Mouse (Mus musculus): Measurements from ENCODE around the gene Fam110c. TPM values are rescaled to one million over a fixed set of nuclear protein-coding genes. Genes with fewer than 3 reads are reported as not detected.
"Not testable (repeated sequence)": the region's sequence is repeated elsewhere in the genome, so short reads cannot be mapped to it uniquely, and the experiment has no call there.

The Fam110c gene
- polyA plus RNA-seq (2017; shearing (Covaris generic)): not detected

DNA sequence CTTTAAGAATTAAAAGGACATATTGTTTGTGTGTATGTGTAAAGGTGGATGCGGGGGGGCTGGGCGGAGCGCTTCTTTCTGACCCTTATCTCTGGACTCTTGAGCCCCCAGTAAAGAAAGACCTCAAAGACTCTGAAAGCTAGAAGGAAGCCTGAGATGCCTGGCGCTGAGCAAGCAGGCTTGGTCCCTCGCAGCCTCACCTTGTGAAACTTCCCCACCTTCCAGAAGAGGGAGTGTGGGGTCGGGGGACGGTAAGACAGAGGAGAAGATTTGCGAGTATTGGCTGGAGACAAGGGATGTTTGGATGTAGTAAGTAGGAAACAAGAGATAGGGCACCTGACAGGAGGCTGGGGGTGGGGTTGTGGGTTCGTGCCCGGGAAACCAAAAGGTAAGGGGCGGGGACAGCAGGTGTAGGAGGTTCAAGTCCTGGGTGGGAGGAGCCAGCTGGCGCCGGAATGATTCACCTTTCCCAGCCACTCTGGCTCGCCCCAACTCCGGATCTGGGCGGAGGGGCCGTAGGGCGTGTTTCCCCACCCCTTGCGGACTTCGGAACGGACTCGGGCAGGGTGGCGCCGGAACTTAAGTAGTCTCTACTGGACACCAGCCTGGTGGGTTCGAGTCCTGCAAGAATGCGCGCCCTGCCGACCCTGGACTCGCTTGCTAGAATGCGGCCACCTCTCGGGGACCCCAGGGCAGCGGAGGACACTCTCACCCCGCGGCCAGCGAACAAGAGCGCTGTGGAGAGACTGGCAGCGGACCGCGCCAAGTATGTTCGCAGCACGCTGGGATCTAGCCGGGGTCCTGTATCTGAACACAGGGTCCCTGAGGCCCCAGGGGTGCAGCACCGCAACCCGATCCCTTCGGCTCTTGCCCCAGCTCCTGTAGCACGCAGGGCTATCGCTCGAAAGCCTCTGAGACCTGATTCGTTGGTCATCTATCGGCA lies at the start of gene Fam110c:
Fam110c (plus strand) TSS at position 450 of the 943 bp plus-strand sequence.
- ATAC-seq: no peak

DNA sequence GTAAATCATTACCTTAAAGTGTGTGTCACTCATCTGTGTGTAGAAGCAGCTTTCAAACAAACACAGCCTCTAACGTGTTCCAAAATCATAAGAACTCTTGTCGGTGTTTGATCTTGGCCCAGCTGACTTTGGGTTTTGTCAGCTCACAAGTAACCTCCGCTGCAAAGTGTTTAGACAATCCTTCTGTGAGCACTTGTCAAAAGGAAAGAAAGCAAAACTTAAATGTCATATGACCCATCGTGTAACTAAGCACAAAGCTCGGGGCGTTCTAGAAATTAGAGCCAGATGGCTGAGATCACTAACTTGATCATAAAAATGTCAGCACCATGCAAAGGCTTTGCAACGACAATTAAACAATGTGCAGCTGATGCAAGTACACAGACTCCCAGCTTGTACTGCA lies 47.2 kb upstream of the Fam110c start:
- ATAC-seq: no peak

DNA sequence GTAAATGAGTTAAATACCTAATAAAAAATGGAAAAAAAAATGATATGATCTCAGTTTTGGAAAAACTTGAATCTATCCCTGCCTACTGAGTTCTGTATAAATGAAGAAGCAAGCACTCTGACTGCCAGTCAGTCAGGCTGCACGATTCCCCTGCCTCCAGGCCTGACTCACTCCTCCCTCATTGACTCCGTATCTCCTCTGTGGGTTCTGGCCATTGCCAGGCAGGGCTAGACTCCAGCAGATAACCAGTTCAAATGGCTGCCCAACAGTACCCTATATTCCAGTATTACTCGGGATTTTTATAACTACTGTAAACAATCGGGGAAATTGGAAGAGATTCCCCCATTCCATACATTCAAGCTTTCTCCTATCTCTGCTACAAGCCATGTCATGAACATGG lies 21.6 kb upstream of the Fam110c start:
- ATAC-seq: no peak

DNA sequence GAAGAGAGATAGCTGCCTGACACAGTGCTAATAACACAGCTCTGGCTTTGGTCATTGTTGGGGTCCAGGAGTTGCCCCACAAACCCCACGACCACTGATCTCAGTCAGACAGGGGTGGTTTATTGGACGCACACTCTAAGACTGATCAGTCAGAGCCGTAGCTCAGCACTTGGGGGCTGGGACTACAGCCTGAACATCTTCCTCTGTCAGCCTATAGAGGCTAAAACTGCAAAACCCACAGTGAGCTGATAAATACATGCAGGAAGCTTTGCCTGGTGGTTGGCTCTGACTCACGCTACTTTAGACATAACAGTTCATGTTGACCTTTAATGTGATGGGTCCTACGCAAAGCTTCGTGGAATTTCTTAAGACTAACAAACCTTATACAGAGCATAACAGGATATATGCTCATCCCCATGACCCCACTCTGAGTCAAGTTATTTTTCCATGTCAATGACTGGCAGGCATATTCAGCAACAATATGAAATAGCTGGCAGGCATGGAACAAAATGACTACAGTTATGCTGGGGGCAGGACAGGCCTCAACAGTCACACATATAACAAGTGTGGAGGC lies 17.3 kb upstream of the Fam110c start:
- no peak for ATAC-seq

DNA sequence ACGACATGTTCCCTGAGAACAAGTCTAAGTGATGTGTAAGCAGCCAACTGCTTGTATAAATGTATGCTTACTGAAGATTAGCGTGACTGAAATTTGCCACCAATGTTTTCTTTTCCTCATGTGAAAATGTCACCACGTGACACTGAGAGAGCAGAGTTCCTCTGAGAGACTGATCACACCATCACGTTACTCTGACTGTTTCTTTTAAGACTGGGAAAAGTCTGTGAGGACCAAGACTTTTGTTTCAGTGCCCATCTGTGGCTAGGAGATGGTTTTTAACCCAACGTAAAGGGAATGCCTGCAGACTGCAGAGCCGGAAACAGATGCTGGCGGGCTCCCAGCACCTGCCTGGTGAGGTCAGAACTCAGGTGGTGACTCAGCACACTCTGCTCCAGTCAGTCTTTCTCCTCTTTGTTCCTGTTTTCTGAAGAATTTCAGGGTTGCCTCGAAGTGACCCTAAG lies 14.2 kb upstream of the Fam110c start:
- ATAC-seq: no peak

DNA sequence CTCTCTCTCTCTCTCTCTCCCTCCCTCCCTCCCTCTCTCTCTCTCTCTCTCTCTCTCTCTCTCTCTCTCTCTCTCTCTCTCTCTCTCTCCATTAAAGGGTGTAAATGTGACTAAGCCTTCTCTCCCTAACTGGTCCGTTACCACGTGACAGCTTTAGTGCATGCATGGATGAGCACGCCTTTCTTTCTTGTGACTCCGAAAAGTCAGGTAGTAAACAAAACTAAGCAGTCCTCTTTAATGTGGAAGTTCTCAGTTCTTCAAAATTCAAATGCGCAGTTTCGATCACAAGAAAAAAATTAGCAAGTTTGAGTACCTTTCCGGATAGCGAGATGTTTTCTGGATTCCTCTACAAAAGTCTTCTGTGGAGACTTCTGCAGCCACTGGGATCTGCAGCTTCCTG lies 13.4 kb upstream of the Fam110c start:
- ATAC-seq: no peak

DNA sequence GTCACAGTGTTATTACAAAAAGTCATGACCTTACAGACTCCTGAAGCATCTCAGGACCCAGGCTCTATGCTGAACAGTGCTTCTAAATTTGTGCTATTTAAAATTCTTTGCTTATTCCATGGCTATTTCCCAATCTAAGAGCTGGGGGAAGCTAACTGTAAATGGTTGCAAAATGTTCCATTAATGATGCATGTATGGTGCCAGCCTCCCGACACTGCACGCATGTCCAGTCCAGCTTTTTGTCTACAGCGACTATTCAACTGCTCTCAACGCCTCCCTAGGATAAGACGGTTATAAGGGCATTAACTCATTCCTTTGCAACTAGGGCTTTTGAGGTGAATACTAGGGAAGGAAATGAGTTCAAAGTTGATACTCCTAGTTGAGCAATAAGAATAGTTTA lies 2.4 kb upstream of the Fam110c start:
- ATAC-seq: no peak

DNA sequence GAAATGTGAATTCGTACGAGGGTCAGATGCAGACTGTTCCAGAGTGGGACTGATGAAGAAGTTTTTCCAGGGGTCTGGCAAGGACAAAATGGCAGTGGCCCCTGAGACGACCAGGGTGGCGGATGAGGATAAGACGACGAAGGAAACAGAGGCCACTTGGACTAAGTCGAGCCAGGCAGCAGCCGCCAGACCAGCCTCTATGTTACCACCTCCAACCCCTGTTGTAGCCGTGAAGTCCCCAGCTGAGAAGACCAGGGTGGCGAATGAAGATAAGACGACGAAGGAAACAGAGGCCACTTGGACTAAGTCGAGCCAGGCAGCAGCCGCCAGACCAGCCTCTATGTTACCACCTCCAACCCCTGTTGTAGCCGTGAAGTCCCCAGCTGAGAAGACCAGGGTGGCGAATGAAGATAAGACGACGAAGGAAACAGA lies 710 bp downstream of the Fam110c start:
- not testable (repeated sequence) for ATAC-seq

DNA sequence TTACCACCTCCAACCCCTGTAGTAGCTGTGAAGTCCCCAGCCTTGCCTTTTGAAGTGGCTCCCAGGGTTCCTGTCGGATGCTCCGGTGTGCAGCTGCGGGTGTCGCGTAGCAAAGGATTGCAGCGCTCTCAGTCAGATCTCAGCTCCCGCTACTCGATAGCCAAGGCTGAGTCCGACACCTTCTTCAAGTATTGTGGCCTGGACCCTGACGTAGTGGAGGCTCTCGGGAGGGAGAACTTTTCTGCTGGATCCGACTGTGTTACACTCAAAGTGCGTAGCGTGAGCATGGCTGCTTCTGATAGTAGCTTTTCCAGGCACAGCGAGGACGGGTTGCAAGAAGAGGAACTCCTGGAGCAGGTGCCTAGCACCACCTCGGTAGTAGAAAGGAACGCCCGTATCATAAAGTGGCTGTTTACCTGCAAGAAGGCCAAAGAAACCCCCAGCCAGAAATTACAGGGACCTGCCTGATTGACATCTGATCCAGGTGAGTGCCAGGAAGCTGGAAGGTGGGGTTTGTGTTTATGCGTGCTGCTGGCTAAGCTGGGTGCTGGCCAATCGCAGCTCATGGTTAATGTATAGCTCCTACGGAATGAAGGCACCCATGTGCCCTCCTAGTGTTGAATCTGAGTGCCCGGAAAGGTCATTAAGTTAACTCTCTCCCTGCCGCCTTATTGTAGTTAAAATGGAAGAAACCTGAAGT lies 1.3 kb downstream of the Fam110c start:
- no peak for ATAC-seq

DNA sequence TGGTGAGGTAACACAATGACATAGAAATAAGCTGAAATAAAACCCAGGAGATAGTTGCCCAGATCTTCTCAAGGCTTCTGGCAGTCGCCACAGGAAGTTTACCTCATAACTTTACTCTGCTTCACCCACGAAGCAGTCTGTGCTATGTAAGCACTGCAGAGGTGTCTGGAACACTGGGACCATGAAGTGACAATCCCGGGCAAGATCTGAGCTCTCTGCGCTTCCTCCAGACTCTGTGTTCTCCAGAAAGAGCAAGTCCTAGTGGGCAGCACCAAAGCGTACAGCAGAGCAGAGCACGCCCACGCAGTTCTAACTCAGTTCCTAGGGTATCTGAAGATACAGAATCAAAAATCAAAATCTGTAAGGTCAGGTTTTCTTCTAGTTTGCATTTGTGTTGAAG lies 3.4 kb downstream of the Fam110c start:
- no peak for ATAC-seq

DNA sequence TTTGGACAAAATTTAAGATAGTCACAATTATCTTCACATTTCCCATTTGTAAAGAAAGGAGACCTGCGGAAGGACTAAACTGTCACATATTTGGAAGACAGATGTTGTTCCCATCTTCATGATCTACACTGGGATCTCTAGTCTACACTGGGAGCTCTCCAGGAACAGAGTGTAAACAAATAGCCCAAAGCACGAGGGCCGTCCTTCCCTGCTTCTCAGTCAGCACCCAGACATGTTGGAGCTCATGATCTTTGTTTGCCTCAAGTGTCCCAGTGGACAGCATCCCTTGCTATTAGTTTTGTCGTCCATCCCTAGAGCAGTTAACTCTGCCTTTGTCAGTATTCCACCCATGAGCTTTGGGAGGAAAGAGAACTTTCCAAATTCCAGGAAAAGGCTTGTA lies 4.4 kb downstream of the Fam110c start:
- no peak for ATAC-seq

DNA sequence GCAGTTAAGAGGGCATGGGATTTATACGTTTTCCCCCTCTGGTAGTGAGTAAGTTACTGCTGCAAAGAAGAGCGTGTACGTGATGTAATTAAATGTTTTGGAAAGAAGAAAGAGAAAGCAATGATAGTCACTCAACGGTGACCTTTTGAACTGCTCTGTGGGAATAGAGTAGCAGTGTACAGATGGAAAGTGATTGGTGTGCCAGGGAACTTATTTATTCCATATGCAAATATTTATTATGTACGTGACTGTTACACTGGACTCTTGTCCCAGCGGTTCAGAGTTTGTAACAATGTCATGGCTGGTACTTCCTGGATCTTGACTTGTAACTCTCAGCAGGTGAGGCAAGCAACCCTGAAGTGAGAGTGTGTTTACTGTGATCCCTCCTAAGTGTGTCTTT lies 6.7 kb downstream of the Fam110c start:
- ATAC-seq: no peak

DNA sequence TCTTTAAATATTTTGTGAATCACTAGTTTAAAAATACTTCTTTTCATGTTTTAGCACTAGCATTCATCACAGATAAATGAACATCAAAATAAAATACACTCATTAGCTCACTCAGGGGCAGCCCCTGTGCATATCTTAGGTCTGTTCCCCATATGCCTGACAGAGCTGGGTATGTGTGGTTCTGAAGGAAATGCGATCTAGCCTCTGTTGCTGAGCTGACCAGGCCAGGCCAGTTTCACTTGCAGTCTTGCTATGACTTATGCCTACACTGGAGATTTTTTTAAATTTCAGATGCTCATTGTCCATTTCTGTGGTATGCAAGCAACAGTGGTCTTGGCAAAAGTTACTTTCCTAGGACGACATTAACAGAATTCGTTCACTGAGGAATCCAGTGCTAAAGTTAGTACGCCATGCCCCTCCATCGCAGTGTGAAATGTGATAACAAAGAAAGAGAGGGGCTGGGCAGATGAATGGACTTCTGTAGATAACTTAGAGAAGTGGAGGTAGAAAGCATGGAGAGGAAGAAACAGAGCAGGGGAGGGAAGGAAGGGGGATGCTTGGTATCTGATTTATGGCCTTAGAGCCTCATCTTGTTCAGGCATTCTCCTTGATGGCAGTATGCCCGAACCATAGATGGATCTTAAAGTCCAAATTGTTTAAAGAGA lies 7.4 kb downstream of the Fam110c start:
- ATAC-seq: no peak

DNA sequence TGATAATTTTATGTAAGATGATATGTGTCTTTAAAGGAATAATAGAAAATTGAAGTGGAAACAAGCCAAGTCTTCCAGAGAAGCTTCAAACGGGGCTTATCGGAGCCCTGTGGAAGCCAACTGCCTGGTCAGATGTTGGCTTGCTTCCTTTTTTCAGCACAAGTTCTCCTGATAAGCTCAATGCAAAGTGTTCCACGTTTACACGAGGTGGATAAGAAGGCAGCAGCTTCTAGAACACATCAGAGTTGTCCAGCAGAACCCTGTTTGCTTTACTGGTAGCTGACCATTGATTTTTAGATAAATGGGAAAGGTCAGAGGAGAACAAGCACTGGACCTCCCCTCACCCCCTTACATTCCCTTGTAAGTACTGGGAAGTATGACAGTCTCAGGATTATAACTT lies 9.3 kb downstream of the Fam110c start:
- no peak for ATAC-seq

DNA sequence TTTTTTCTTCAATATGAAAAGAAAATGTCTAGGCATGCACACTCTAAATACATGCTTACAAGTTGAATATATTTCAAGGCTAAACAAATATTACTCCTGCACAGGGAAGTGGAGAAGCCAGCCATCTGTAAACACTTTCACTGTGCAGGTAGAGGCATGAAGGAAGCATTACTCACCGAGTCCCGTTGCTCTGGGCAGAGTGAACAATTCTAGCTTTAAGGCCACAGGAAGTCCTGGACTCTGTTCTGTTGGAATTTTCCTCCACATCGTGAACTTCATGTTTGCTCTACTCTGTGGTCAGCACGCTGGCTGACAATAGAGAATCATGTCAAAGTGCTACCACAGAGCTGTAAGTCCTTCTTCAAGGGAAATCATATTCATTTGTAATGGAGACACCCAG lies 9.7 kb downstream of the Fam110c start:
- ATAC-seq: no peak

DNA sequence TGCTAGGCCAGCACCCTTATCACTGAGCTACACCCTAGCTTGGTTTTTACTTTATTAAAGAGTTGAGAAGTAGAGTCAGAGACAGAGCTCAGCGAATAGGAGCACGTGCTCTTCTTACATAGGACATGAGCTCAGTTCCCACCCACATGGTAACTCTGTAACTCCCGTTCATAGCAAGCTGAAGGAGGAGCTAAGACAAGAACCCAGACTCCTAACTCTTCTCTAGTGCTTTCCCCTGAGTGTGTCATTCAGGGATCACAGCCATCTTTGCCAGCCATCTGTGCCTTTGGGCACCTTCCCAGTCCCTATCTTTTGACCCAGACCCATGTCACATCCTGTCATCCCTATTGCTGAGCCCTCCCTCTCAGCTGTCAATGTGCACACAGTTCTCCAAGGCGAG lies 13.4 kb downstream of the Fam110c start:
- ATAC-seq: no peak

DNA sequence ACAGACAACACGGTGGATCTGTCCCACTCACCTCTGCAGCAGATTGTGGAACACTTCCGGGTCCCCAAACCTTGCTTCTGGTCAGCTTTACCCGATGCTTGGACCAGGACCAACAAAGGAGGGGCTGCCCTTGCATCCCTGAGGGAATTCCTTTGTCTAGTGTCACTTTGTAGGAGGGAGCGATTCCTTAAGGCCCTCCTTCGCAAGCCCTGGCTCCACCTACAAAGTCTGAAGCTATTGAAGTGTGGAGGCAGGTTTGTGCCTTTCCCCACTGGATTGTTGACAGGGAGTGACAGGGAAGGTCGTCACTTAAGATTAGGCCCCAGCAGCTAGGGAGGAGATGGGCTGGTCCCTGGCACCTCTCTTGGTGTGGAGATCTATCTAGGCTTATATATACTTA lies 16.7 kb downstream of the Fam110c start:
- ATAC-seq: no peak

DNA sequence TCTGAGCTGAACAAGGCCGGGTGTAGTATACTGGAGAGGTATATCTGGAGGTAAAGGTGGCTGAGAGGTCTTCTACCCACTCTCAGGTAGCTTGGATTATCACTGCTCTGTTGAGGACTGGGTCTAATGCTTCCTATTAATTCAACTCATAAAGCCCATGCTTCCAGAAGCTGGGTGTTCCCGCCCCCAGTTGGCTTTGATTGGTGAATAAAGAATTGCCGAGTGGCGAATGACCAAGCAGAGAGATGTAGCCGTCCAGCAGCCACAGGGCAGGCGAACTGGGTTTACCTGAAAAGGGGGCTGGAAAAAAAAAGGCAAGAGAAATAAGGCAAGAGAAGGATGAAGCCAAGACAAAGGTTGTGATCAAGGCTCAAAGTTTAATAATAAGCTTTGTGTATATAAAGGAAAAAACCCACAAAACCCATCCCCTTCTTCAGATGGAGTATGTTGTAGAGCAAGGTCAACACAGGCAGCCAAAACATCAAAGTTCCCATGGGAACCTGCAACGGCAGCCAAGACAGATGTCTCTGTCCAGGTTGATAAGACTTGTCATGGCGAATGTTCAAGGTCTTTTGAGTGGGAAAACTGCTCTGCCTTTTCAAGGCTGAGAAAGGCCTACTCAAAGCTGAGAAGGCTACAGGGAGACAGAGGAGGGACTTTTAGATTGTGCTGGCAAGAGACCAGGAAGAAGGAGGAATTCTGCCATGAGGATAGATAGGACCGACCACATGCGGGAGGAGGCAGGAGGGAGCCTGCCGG lies 17.4 kb downstream of the Fam110c start:
- ATAC-seq: no peak

DNA sequence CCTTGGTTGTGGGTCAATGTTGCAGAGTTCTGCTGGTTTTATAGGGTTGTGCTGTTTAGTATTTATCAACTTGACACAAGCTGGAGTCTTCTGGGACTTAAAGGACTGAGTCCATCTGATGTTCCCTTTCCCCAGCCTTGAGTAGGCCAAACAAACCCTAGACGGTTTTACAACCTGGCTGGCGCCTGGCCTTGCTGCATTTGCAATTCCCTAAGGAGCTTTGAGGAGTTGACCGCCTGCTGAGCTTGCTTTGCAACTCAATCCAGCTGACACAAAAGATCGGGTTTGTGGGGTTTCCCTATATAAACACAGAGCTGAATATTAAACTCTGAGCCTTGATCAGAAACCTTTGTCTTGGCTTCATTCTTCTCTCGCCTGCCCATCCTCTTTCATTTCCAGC lies 18.8 kb downstream of the Fam110c start:
- no peak for ATAC-seq

DNA sequence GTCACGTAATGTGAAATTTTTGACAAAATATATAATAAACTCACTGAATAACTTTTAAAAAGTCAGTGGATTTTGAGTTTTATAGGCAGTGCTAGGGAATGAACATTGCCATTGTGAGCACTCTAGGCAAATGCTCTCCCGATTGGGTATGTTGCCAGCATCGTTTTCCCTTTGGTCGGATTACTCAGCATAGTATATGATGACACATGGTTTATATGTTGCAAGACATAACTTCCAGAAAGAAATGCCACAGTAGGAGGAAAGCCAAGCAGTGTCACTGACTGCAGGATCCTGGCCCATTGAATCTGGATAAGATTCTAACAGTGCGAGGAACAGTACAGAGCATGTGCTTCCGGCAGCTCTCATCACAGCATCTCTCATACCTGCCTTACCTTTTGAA lies 23.5 kb downstream of the Fam110c start:
- no peak for ATAC-seq

DNA sequence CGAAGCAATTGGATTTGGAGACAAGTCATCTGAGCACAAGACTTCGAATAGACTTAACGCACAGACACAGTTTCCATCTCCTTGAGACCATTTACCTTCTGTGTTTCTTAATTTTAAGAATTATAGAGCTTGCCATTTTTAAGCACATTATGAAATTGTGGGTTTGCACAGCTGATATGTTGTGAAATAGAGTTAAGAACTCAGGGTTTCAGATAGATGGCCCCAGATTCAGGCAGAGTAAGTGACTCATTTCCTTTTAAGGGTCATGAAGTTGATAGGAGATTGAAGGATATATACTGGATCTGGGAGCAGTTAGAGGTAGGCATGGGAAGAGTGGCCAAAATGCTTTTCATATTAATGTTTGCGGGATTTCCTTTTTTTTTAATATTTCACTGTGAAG lies 27.5 kb downstream of the Fam110c start:
- no peak for ATAC-seq

DNA sequence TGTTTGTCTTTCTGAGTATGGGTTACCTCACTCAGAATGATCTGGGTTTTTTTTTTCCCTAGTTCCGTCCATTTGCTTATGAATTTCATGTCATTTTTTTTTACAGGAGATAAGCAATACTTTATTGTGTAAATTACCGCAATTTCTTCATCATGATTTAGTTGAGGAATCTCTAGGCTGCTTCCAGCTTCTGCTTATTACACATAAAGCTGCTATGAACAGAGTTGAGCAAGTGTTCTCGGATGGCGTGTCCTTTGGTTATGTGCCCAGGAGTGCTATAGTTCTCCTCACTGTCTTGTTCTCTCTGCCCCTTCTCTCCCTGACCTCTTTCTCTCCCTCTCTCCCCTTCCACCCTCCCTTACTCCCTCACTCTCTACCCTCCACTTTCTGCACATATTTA lies 28.2 kb downstream of the Fam110c start:
- no peak for ATAC-seq
